Mouse (Mus musculus) kidney, postnatal 0 days (tissue): ENCODE data around the gene Dync2h1. TPM values are rescaled to one million over a fixed set of nuclear protein-coding genes. Genes with fewer than 3 reads are reported as not detected.

Source experiments
- ATAC-seq: fragments of 200-750 bp; cut with Nextera tagmentation; replicated peaks from 2 replicates; pipeline ENCODE4 v1.8.0; 2017; ENCODE audit warnings: low read depth, moderate number of reproducible peaks, moderate TSS enrichment, moderate library complexity; ENCODE audit not compliant: low FRiP score
- DNase-seq: peaks from one replicate; pipeline ENCODE4 v3.0.0-alpha.2; 2016; ENCODE audit warnings: low spot score
- H3K27ac ChIP-seq: fragments of 300-500 bp; sonication (generic); 2 replicates; pipeline ENCODE4 v1.5.1; 2014; ENCODE audit warnings: mild to moderate bottlenecking
- H3K27me3 ChIP-seq: fragments of 300-500 bp; sonication (generic); 2 replicates; pipeline ENCODE4 v1.6.1; 2014; ENCODE audit warnings: low read length, mixed read lengths; ENCODE audit not compliant: insufficient read depth
- H3K36me3 ChIP-seq: fragments of 300-500 bp; sonication (generic); 2 replicates; pipeline ENCODE4 v1.6.1; 2014; ENCODE audit warnings: low read length, mixed read lengths; ENCODE audit not compliant: insufficient read depth
- H3K4me1 ChIP-seq: fragments of 300-500 bp; sonication (generic); replicated peaks from 2 replicates; pipeline ENCODE4 v1.6.1; 2014; ENCODE audit warnings: antibody characterized with exemption, low read length, mixed read lengths; ENCODE audit not compliant: insufficient read depth
- H3K4me2 ChIP-seq: fragments of 300-500 bp; sonication (generic); 2 replicates; pipeline ENCODE4 v1.6.1; 2014; ENCODE audit warnings: mild to moderate bottlenecking, low read length, moderate library complexity, mixed read lengths
- H3K4me3 ChIP-seq: fragments of 300-500 bp; sonication (generic); replicated peaks from 2 replicates; pipeline ENCODE4 v1.5.1; 2014; ENCODE audit warnings: low read depth, low read length
- H3K9ac ChIP-seq: fragments of 300-500 bp; sonication (generic); 2 replicates; pipeline ENCODE4 v1.6.1; 2014; ENCODE audit warnings: low read depth, low read length
- H3K9me3 ChIP-seq: fragments of 300-500 bp; sonication (generic); replicated peaks from 2 replicates; pipeline ENCODE4 v1.6.1; 2016; ENCODE audit warnings: low read length, inconsistent platforms, mixed read lengths
- CTCF ChIP-seq: IDR thresholded peaks from 2 replicates; pipeline ENCODE4 v1.5.1; 2016; ENCODE audit warnings: antibody characterized with exemption, low read depth, mild to moderate bottlenecking, moderate library complexity
- WGBS: fragments of 180-500 bp; shearing (Covaris S2); extraction: QIAGEN DNeasy Blood & Tissue Kit; methylation state at CpG from one replicate; pipeline ENCODE4 v1.1.7; 2014; 5-methylcytosine and 5-hydroxymethylcytosine counted together
- polyA plus RNA-seq: library from polyadenylated mRNA; unstranded; fragments of >200 nt; fragmentation: Nextera tagmentation; extraction: Ambion mirVana; gene quantifications from 2 replicates; pipeline ENCODE4 v1.2.1, GENCODE M21; 2015

Dync2h1 gene
- polyA plus RNA-seq, 1 experiment from 2014 or later = 14.9 TPM

DNA sequence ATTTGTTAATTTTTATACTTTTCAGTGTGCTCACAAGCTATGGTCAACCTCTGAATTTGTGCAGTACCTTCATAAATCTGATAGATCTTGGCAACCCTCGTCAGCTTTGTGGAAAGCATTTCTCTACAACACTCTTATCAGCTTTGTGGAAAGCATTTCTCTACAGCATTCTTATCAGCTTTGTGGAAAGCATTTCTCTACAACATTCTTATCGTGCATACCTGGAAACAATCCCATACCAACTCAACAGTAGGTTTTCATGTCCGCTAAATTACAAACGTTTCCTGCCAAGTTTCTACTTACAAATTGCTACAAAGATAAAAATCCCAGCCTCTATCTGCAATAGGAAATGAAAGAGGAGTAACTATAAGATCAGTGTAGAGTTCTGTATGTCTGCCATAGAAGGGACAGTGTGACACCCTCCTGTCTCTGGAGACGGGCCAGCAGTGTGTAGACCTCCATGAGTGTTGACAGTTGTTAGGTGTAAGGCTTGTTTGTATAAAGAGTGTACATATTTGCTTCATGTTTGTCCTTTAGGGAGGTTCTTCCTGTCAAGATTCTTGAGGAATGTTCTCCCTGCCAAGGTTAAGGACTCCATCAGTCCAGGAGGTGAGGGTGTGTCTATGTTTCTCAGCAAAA, 141.5 kb downstream of the Dync2h1 start:
- H3K9ac ChIP-seq = no peak overlapping the region
- no peaks in the 10 kb centered on the region for H3K4me1 ChIP-seq
- no peaks in the 10 kb centered on the region for H3K9me3 ChIP-seq
- peaks cover 11% of the 10 kb centered on the region; the same call in 1 of the 2 replicates for H3K36me3 ChIP-seq
- no peak overlapping the region for H3K27ac ChIP-seq
- 85% methylated on average over 5 of the region's 5 CpGs for WGBS
- no peaks in the 10 kb centered on the region for H3K27me3 ChIP-seq
- H3K4me3 ChIP-seq = no peak overlapping the region
- TF ChIP-seq CTCF = no peak
- H3K4me2 ChIP-seq = no peak overlapping the region
- no peak for ATAC-seq
- DNase-seq = no peak

DNA sequence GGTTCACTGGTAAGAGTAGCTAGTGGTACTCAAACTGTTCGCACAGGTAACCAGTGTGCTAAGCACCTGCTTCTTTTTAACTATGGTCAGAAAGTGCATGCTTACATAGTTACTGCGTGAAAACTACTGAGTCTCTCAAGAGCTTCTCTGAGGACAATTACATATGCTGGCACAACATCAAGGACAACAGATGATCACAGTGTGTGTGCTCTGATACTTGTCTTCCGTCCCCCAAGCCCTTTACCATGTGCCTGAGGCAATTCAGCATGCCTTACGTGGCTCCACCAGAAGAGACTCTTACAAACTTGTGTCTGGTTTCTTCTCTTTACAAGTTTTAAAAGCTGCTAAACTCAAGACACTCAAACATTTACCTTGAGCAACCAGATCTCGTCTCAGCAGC, 143.0 kb downstream of the Dync2h1 start:
- no peak for ATAC-seq
- no peak for DNase-seq
- Histone ChIP-seq H3K4me1 (no peaks in the 10 kb centered on the region), H3K9ac (no peak overlapping the region), H3K4me3 (no peak overlapping the region), H3K36me3 (peaks cover 11% of the 10 kb centered on the region; the same call in 1 of the 2 replicates), H3K9me3 (no peaks in the 10 kb centered on the region), H3K27ac (no peak overlapping the region), H3K4me2 (no peak overlapping the region), H3K27me3 (no peaks in the 10 kb centered on the region)
- no peak for TF ChIP-seq CTCF
- WGBS = 91% methylated on average over 5 of the region's 5 CpGs

DNA sequence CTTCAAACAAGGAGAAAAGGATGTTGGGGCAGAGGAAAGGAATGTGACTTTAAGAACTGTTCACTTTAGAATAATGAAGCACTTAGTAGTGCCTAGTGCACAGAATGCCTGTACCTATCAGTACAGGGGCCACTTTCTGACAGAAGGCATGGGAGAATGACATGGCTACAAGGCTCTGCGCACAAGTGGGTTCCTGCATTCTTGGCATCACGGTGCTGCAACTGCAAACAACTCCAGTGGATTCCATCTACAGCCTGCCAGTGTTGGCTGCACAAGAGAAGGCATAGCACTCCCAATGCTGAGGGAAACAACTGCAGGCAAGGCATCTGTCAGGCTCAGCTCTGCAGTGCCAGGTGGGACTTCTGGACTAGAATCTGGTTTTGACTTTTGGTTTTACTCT, 151.7 kb downstream of the Dync2h1 start:
- no peaks in the 10 kb centered on the region for H3K27me3 ChIP-seq
- H3K36me3 ChIP-seq = no peaks in the 10 kb centered on the region
- ATAC-seq (no peak), DNase-seq (no peak)
- H3K9ac ChIP-seq = no peak overlapping the region
- no peak for TF ChIP-seq CTCF
- H3K4me2 ChIP-seq = no peak overlapping the region
- H3K4me3 ChIP-seq = no peak overlapping the region
- WGBS = 91% methylated on average over 2 of the region's 2 CpGs
- no peaks in the 10 kb centered on the region for H3K4me1 ChIP-seq
- no peaks in the 10 kb centered on the region for H3K9me3 ChIP-seq
- no peak overlapping the region for H3K27ac ChIP-seq

DNA sequence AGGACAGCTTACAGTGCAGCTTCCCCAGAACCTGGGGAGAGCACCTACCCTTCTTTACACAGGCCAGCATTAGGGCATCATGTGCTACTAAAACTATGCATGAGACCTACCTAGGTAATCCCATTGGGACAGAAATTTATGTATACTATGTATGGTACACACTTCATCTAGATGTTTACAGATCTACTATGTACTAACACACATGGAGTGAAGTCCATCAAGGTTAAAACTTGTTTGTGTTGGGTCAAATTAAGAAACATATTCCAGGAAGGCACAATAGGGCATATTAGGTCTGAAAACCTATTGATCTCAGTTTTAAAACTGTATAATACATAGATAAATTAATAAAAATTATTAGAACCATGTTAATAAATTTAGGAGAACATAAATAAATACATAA, 168.6 kb downstream of the Dync2h1 start:
- Histone ChIP-seq H3K4me3 (no peak overlapping the region), H3K9me3 (no peaks in the 10 kb centered on the region), H3K9ac (no peak overlapping the region), H3K27ac (no peak overlapping the region), H3K36me3 (peaks cover 3% of the 10 kb centered on the region; the same call in 1 of the 2 replicates), H3K27me3 (no peaks in the 10 kb centered on the region), H3K4me1 (no peaks in the 10 kb centered on the region), H3K4me2 (no peak overlapping the region)
- DNase-seq (no peak), ATAC-seq (no peak)
- TF ChIP-seq CTCF = no peak

DNA sequence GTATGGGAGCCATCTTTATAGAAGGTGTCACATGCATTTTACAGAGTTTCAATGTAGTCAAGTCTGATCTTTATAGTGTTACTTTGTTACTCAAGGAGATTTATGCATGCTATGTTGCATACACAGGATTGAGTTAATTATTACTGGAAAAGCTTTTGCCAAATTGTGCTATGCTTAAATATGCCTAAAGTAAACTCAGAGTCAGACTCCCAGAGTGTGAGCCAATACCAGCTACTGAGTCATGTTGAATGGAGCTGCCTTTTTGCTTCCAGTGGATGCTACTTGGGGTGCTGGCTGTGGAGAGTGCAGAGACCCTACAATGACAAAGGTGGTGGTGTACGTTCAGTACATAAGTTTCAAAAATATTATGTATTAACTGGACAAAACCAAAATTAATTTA, 169.5 kb downstream of the Dync2h1 start:
- DNase-seq = no peak
- Histone ChIP-seq H3K9ac (no peak overlapping the region), H3K4me1 (no peaks in the 10 kb centered on the region), H3K4me2 (no peak overlapping the region), H3K4me3 (no peak overlapping the region), H3K36me3 (peaks cover 3% of the 10 kb centered on the region; the same call in 1 of the 2 replicates), H3K9me3 (no peaks in the 10 kb centered on the region), H3K27ac (no peak overlapping the region), H3K27me3 (no peaks in the 10 kb centered on the region)
- no peak for ATAC-seq
- WGBS = 92% methylated on average over 1 of the region's 1 CpGs
- no peak for TF ChIP-seq CTCF

DNA sequence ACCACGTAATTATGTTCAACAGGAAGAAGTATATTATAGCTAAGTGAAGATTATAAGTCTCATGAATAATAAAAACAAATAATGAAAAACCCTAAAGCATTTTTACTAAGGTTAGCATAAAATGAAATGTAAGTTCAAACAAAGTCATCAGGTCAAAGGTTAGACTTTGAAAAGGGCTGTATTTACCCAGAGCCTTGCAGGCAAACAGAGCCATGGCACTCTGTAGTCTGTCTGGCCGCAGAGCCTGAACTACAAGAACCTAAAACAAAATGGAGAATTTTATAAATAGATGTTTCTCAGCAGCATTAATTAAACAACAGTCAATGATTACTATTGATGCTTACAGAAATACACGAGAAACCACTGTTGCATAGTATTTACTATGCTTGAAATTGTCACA, 174.5 kb downstream of the Dync2h1 start:
- Histone ChIP-seq H3K9ac (no peak overlapping the region), H3K4me3 (no peak overlapping the region), H3K36me3 (peaks cover 6% of the 10 kb centered on the region; the same call in 1 of the 2 replicates), H3K27ac (no peak overlapping the region), H3K4me1 (no peaks in the 10 kb centered on the region), H3K27me3 (no peaks in the 10 kb centered on the region), H3K4me2 (no peak overlapping the region), H3K9me3 (no peaks in the 10 kb centered on the region)
- DNase-seq (no peak), ATAC-seq (no peak)
- WGBS = 89% methylated on average over 3 of the region's 3 CpGs
- no peak for TF ChIP-seq CTCF

DNA sequence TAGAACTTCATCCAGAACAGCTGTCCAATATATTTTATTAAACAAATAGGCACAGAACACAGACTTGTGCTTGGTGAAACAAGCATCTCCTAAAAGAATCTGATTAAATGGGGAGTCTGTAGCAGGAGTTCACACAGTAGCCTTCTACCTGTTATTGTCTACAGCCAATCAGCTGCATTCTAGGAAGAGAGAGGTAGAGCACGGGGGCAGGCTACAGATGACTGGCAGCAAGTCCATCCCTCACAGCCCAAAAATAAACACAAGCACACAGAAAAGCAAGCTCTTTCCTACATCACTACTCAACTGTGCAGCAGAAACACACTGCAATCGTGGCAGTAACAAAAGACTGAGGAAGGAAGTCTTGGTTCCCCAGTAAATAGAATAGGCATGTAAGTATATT, 189.4 kb downstream of the Dync2h1 start:
- Histone ChIP-seq H3K27ac (no peak overlapping the region), H3K4me1 (no peaks in the 10 kb centered on the region), H3K4me2 (no peak overlapping the region), H3K9ac (no peak overlapping the region), H3K27me3 (no peaks in the 10 kb centered on the region), H3K9me3 (no peaks in the 10 kb centered on the region), H3K4me3 (no peak overlapping the region), H3K36me3 (0 out of 2 replicates have a peak, but pooled peaks cover 4% of the 10 kb centered on the region)
- ATAC-seq (no peak), DNase-seq (no peak)
- WGBS = 41% methylated on average over 2 of the region's 2 CpGs
- no peak for TF ChIP-seq CTCF
